Mouse (Mus musculus) layer of hippocampus, adult 2 months (tissue): ENCODE results near the gene Nceh1. TPM values are rescaled to one million over a fixed set of nuclear protein-coding genes. Genes with fewer than 3 reads are reported as not detected.
"Not testable (repeated sequence)": the region's sequence is repeated elsewhere in the genome, so short reads cannot be mapped to it uniquely, and the experiment has no call there.

Experiments
- DNase-seq, 2 experiments: peaks; one replicate each; pipeline ENCODE4 v3.0.0; 2022; ENCODE audit warnings: low spot score in 2 of 2
- H3K27ac ChIP-seq: fragments of 200-600 bp; 2 replicates; pipeline ENCODE4 v1.8.1; 2022
- H3K4me3 ChIP-seq: fragments of 200-600 bp; 2 replicates; pipeline ENCODE4 v1.8.1; 2022; ENCODE audit warnings: mild to moderate bottlenecking
- CTCF ChIP-seq: fragments of 200-600 bp; conservative IDR thresholded peaks from 2 replicates; pipeline ENCODE4 v1.8.1; 2022; ENCODE audit warnings: antibody characterized with exemption, mild to moderate bottlenecking, moderate library complexity
- total RNA-seq, 2 experiments: library from RNA; stranded (reverse); gene quantifications; 2 replicates each; pipeline ENCODE4 v1.2.3; 2021

Gene Nceh1
- total RNA-seq, 2 experiments from 2014 or later, result 108 to 115 TPM

- Histone ChIP-seq H3K4me3 (no peak overlapping the region), H3K27ac (no peak overlapping the region)
- peak; percentile 80 for TF ChIP-seq CTCF
- no peak for DNase-seq
Measured at GRCm38 (mm10) chr3:27250936-27251335, 68.2 kb downstream of the Nceh1 start.

GRCm38 (mm10) chr3:27258461-27258860 lies 75.7 kb downstream of the Nceh1 start:
- DNase-seq, result no peak
- no peak overlapping the region for H3K27ac ChIP-seq
- no peak overlapping the region for H3K4me3 ChIP-seq

DNA sequence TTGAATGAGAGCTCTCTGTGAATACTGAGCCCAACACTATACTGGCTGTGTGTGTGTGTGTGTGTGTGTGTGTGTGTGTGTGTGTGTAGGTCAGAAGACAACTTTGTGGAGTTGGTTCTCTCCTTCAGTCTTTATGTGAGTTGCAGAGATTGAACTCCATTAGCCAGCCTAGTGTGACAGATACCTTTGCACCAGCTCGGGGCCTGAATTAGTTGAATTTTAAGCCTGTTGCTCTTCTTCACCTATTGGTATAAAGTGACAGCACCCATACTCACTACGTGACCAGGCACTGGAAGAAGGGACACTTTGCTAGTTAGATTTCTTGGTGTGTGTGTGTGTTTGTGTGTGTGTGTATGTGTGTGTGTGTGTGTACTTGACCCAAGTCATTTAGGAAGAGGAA lies 77.6 kb downstream of the Nceh1 start:
- DNase-seq, result no peak
- no peak for TF ChIP-seq CTCF

More at GRCm38 (mm10) chr3:27258461-27258860, 75.7 kb downstream of the Nceh1 start:
- TF ChIP-seq CTCF, result no peak

DNA sequence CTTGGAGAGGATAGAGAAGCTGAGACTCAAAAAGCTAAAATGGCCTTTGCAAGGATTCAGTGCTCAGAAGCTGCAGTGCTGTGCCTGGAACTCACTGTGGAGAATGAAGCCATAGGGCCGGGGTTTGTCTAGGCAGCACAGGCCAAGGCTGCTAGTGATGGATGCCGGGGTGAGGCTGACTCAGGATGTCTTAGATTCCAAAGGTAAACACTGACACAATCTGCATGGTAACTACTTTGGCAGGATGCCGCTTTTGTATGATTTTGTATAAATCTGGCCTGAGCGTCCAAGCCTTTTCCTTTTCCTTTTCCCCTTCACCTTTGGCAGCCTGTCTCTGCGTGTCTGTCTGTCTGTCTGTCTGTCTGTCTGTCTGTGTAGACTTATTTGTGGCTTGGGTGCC lies 84.6 kb downstream of the Nceh1 start:
- Histone ChIP-seq H3K4me3 (no peak overlapping the region), H3K27ac (no peak overlapping the region)
- DNase-seq, result no peak
- TF ChIP-seq CTCF, result no peak

More for the DNA sequence above, 77.6 kb downstream of the Nceh1 start:
- H3K27ac ChIP-seq, result no peak overlapping the region
- no peak overlapping the region for H3K4me3 ChIP-seq

- no peak overlapping the region for H3K4me3 ChIP-seq
- no peak for TF ChIP-seq CTCF
- H3K27ac ChIP-seq, result no peak overlapping the region
- no peak for DNase-seq
Measured at GRCm38 (mm10) chr3:27267887-27268286, 85.1 kb downstream of the Nceh1 start.

DNA sequence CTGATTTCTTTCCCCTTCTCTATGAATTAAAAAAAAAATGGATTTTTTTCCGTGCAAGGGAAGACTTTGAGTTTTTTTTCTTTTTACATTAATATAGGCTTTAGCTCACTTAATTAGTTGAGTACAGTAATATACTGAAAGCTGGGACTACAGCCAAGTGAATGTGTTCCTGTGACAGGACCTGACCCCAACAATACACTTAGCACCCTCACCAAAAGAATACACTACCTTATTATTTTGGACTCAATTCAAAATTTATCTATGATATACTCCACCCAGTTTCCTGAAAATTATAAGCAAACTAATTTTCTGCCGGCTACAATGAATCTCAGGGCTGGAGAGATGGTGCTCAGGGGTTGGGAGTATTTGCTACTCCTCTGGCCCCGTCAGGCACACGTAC lies 86.4 kb downstream of the Nceh1 start:
- H3K4me3 ChIP-seq, result no peak overlapping the region
- no peak for TF ChIP-seq CTCF
- no peak for DNase-seq
- no peak overlapping the region for H3K27ac ChIP-seq

DNA sequence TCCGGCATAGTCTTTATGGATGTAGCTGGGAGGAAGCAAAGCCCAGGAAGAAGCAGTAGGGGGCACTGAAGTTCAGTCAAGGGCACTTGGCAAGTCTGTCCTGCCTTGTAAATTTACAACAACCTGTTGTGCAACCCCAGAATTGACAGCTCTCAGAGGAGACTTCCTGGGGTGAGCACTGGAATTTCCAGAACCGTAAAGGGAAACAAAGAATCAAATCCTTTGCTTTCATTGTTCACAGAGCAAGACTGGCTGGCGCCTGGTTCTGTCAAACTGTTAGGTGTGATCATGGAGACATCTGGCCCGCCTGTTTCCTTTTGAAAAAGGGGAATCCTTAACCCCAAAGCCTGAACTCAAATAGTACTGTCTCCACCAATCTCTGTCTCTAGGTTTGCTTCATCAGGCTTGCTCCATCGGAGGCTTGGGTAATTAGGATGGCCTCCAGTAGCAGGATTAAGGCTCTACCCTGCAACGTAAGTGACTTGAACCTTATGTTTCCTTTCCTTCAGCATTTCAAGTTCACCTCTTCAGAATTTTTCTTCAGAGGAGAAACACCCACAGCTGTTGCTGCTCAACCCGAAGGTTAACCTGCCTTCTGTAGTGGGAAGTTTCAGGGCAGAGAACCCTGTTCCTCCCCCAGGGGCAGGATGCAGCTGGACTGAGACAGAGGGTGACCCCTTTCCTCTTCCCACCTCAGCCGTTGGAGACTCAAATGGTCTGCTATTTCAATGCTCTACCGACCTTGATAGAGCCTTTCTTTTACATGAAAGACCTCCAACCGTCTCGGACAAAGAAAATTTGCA lies 87.6 kb downstream of the Nceh1 start:
- no peak overlapping the region for H3K4me3 ChIP-seq

GRCm38 (mm10) chr3:27272926-27273745 lies 90.4 kb downstream of the Nceh1 start:
- no peak overlapping the region for H3K4me3 ChIP-seq
- H3K27ac ChIP-seq, result no peak overlapping the region
- no peak for DNase-seq
- no peak for TF ChIP-seq CTCF

More for the DNA sequence above, 87.6 kb downstream of the Nceh1 start:
- no peak for DNase-seq
- TF ChIP-seq CTCF, result peak; percentile 69
- peak overlapping the region; percentile 19 for H3K27ac ChIP-seq

GRCm38 (mm10) chr3:27279286-27279925 lies 96.6 kb downstream of the Nceh1 start:
- not testable (repeated sequence) for H3K4me3 ChIP-seq, DNase-seq, H3K27ac ChIP-seq

- DNase-seq, result no peak
Measured at GRCm38 (mm10) chr3:27280280-27280749, 97.5 kb downstream of the Nceh1 start.

GRCm38 (mm10) chr3:27283071-27283713 lies 100.4 kb downstream of the Nceh1 start:
- no peak for DNase-seq

More at GRCm38 (mm10) chr3:27280280-27280749, 97.5 kb downstream of the Nceh1 start:
- no peak for TF ChIP-seq CTCF
- H3K4me3 ChIP-seq, result no peak overlapping the region
- no peak overlapping the region for H3K27ac ChIP-seq

DNA sequence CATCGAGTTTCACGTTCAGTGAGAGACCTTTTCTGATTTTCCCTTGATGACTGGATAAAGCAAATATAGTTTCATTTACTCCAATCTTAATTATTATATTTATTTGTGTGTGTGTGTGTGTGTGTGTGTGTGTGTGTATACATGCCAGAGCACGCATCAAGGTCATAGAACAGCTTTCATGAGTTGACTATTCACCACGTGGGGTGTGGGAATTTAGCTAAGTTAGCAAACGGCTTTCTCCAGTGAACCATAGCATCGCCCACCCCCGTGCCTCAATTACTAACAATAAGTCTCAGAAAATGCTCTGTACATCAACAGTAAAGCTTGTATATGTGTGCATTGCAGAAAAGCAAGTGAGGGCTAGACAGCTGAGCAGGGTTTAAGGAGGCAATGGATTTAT lies 101.0 kb downstream of the Nceh1 start:
- Histone ChIP-seq H3K4me3 (peak overlapping the region; percentile 47; the same call in 1 of the 2 replicates), H3K27ac (no peak overlapping the region)
- no peak for TF ChIP-seq CTCF
- no peak for DNase-seq

More at GRCm38 (mm10) chr3:27283071-27283713, 100.4 kb downstream of the Nceh1 start:
- Histone ChIP-seq H3K4me3 (peak overlapping the region; percentile 47), H3K27ac (0 out of 2 replicates have a peak overlapping the region, but pooled peaks have one; percentile 11)
- no peak for TF ChIP-seq CTCF

GRCm38 (mm10) chr3:27284227-27284626 lies 101.5 kb downstream of the Nceh1 start:
- Histone ChIP-seq H3K4me3 (no peak overlapping the region), H3K27ac (no peak overlapping the region)
- no peak for DNase-seq
- peak; percentile 55 for TF ChIP-seq CTCF
